Mouse (Mus musculus): ENCODE data around the gene Higd1c.
"Not testable (repeated sequence)": the region's sequence is repeated elsewhere in the genome, so short reads cannot be mapped to it uniquely, and the experiment has no call there.

Higd1c gene

GRCm38 (mm10) chr15:100365967-100366366 lies 1.6 kb downstream of the Higd1c start:
- not testable (repeated sequence) for DNase-seq

- no peak for DNase-seq
Observed at GRCm38 (mm10) chr15:100367119-100367518, 2.8 kb downstream of the Higd1c start.

GRCm38 (mm10) chr15:100375066-100375465 lies 10.7 kb downstream of the Higd1c start:
- DNase-seq = peak in 1 of 2 experiments; percentile 12

- not testable (repeated sequence) for DNase-seq
Observed at GRCm38 (mm10) chr15:100377847-100378505, 13.6 kb downstream of the Higd1c start.

GRCm38 (mm10) chr15:100379658-100380057 lies 15.3 kb downstream of the Higd1c start:
- no peak for DNase-seq

- DNase-seq = no peak
Observed at GRCm38 (mm10) chr15:100380104-100380503, 15.8 kb downstream of the Higd1c start.

GRCm38 (mm10) chr15:100385705-100386104 lies 21.4 kb downstream of the Higd1c start:
- DNase-seq = no peak

- DNase-seq = no peak
Observed at GRCm38 (mm10) chr15:100387544-100388223, 23.3 kb downstream of the Higd1c start.

- no peak for DNase-seq
Observed at GRCm38 (mm10) chr15:100388224-100388835, 24.0 kb downstream of the Higd1c start.

GRCm38 (mm10) chr15:100388886-100389285 lies 24.5 kb downstream of the Higd1c start:
- no peak for DNase-seq

GRCm38 (mm10) chr15:100391066-100391465 lies 26.7 kb downstream of the Higd1c start:
- no peak for DNase-seq

GRCm38 (mm10) chr15:100391599-100391998 lies 27.3 kb downstream of the Higd1c start:
- no peak for DNase-seq

GRCm38 (mm10) chr15:100393016-100393415 lies 28.7 kb downstream of the Higd1c start:
- DNase-seq = no peak

- no peak for DNase-seq
Observed at GRCm38 (mm10) chr15:100395561-100395960, 31.2 kb downstream of the Higd1c start.

- no peak for DNase-seq
Observed at GRCm38 (mm10) chr15:100400592-100401250, 36.4 kb downstream of the Higd1c start.

- no peak for DNase-seq
Observed at GRCm38 (mm10) chr15:100401811-100402210, 37.5 kb downstream of the Higd1c start.

GRCm38 (mm10) chr15:100402347-100402746 lies 38.0 kb downstream of the Higd1c start:
- DNase-seq = no peak

GRCm38 (mm10) chr15:100402798-100403197 lies 38.5 kb downstream of the Higd1c start:
- DNase-seq = no peak

GRCm38 (mm10) chr15:100403318-100404000 lies 39.1 kb downstream of the Higd1c start:
- DNase-seq = no peak

- no peak for DNase-seq
Observed at GRCm38 (mm10) chr15:100406088-100406487, 41.7 kb downstream of the Higd1c start.

- DNase-seq = no peak
Observed at GRCm38 (mm10) chr15:100410918-100411672, 46.8 kb downstream of the Higd1c start.

- DNase-seq = no peak
Observed at GRCm38 (mm10) chr15:100411731-100412130, 47.4 kb downstream of the Higd1c start.
